Mouse (Mus musculus) layer of hippocampus, postnatal 25 days (tissue): ENCODE measurements at regions not wholly inside any gene's neighbourhood (a gene's known extent, or its start where the extent isn't known, plus 50 kb on each side); places are given as distances from the start of the nearest gene placed in this dataset.
A peak's percentile ranks its signal among the peaks of the same experiment; 100 is the strongest.

Source experiments
- DNase-seq, 2 experiments: peaks; one replicate each; pipeline ENCODE4 v3.0.0; 2022; ENCODE audit warnings: mixed read lengths in 2 of 2, low spot score in 1 of 2; ENCODE audit errors: extremely low spot score in 1 of 2

- DNase-seq, result peak in 1 of 2 experiments; percentile 4
Observed at GRCm38 (mm10) chr17:76959786-76960185, 1240.3 kb upstream of the Crim1 start.
